Mouse (Mus musculus) midbrain, embryonic 15.5 days (tissue): ENCODE measurements around the gene Avil. TPM values are rescaled to one million over a fixed set of nuclear protein-coding genes. Genes with fewer than 3 reads are reported as not detected.

Experiments used
- ATAC-seq: fragments of 200-750 bp; cut with Nextera tagmentation; replicated peaks from 2 replicates; pipeline ENCODE4 v1.8.0; 2017; ENCODE audit warnings: moderate TSS enrichment
- H3K27ac ChIP-seq: fragments of 300-500 bp; sonication (generic); 2 replicates; pipeline ENCODE4 v1.5.1; 2015; ENCODE audit warnings: mild to moderate bottlenecking, inconsistent platforms
- H3K27me3 ChIP-seq: fragments of 300-500 bp; sonication (generic); replicated peaks from 2 replicates; pipeline ENCODE4 v1.6.1; 2015; ENCODE audit warnings: inconsistent platforms
- H3K36me3 ChIP-seq: fragments of 300-500 bp; sonication (generic); replicated peaks from 2 replicates; pipeline ENCODE4 v1.6.1; 2015; ENCODE audit warnings: inconsistent platforms
- H3K4me1 ChIP-seq: fragments of 300-500 bp; sonication (generic); 2 replicates; pipeline ENCODE4 v1.6.1; 2015; ENCODE audit warnings: inconsistent platforms
- H3K4me2 ChIP-seq: fragments of 300-500 bp; sonication (generic); 2 replicates; pipeline ENCODE4 v1.6.1; 2015; ENCODE audit warnings: inconsistent platforms, mild to moderate bottlenecking, moderate library complexity
- H3K4me3 ChIP-seq: fragments of 300-500 bp; sonication (generic); 2 replicates; pipeline ENCODE4 v1.5.1; 2015; ENCODE audit warnings: mild to moderate bottlenecking, inconsistent platforms
- H3K9ac ChIP-seq: fragments of 300-500 bp; sonication (generic); 2 replicates; pipeline ENCODE4 v1.6.1; 2015; ENCODE audit warnings: mild to moderate bottlenecking, inconsistent platforms
- H3K9me3 ChIP-seq: fragments of 300-500 bp; sonication (generic); 2 replicates; pipeline ENCODE4 v1.6.1; 2016; ENCODE audit warnings: inconsistent platforms
- whole genome bisulfite sequencing: fragments of 180-500 bp; shearing (Covaris S2); methylation state at CpG from one replicate; pipeline ENCODE4 v1.1.7; 2015; ENCODE audit warnings: mixed read lengths; 5-methylcytosine and 5-hydroxymethylcytosine counted together
- polyA plus RNA-seq: library from polyadenylated mRNA; unstranded; fragments of >200 nt; fragmentation: Nextera tagmentation; extraction: Ambion mirVana; gene quantifications from 2 replicates; pipeline ENCODE4 v1.2.1, GENCODE M21; 2015

The Avil gene
- polyA plus RNA-seq, result 2.2 and 3.2 TPM in 2 replicates

DNA sequence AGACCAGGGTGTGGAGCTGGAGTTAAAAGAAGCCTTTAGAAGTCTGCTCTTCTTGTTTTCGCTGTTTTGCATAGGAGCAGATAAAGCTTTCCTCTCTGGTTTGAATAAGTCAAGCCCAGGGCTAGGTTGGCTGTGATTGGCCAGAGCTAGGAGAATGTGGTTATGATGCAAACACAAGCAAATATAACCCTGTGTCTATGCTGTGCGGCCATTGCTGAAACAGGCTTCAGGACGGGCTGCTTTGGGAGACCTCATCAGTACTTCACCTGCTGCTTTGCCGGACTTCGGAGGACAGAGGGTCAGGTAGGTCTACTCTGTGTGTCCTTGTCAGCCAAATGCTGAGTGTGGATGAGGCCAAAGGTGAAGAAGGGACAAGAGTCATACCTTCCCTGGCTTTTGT, at the start of gene Avil:
Gene Avil (plus strand): TSS at position 181 of the 400 bp plus-strand sequence.
- Histone ChIP-seq H3K36me3 (peaks cover 24% of the 10 kb centered on the region), H3K27me3 (no peaks in the 10 kb centered on the region), H3K9me3 (no peaks in the 10 kb centered on the region), H3K27ac (no peak within 1 kb of the TSS), H3K4me2 (no peak within 1 kb of the TSS), H3K4me1 (no peaks in the 10 kb centered on the region), H3K9ac (no peak within 1 kb of the TSS), H3K4me3 (no peak within 1 kb of the TSS)
- 89% methylated on average over 5 of the region's 5 CpGs for WGBS
- ATAC-seq, result 0 out of 2 replicates have a peak, but pooled peaks have one; percentile 32

DNA sequence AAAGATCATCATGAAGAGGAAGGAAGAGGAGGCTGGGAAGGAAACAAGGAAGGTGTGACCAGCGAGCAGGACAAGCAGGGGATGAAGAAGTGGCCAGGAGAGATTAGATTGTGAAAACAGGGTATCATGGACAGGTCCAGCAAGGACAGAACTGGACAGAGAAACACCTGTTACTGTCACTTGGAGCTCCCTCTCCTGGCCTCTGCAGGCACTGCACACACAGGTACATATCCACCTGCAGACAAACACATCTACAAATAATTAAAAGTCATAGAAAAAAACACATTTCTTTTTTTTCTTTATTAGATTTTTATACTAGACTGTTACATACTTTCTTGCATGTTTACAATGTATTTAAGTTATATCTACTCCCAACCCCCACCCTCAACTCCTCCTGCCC, 48.1 kb upstream of the Avil start:
- Histone ChIP-seq H3K9ac (no peak overlapping the region), H3K9me3 (no peaks in the 10 kb centered on the region), H3K36me3 (no peaks in the 10 kb centered on the region), H3K4me2 (no peak overlapping the region), H3K4me1 (peaks cover 8% of the 10 kb centered on the region), H3K27me3 (no peaks in the 10 kb centered on the region), H3K27ac (no peak overlapping the region), H3K4me3 (no peak overlapping the region)
- WGBS, result 93% methylated on average over 1 of the region's 1 CpGs
- no peak for ATAC-seq

GRCm38 (mm10) chr10:126953029-126953471, 47.5 kb upstream of the Avil start:
- no peak overlapping the region for H3K27ac ChIP-seq
- H3K4me3 ChIP-seq, result no peak overlapping the region
- no peak overlapping the region for H3K4me2 ChIP-seq
- H3K27me3 ChIP-seq, result no peaks in the 10 kb centered on the region
- no peaks in the 10 kb centered on the region for H3K9me3 ChIP-seq
- H3K4me1 ChIP-seq, result peaks cover 13% of the 10 kb centered on the region
- no peaks in the 10 kb centered on the region for H3K36me3 ChIP-seq
- ATAC-seq, result no peak
- 90% methylated on average over 3 of the region's 3 CpGs for WGBS
- H3K9ac ChIP-seq, result no peak overlapping the region

DNA sequence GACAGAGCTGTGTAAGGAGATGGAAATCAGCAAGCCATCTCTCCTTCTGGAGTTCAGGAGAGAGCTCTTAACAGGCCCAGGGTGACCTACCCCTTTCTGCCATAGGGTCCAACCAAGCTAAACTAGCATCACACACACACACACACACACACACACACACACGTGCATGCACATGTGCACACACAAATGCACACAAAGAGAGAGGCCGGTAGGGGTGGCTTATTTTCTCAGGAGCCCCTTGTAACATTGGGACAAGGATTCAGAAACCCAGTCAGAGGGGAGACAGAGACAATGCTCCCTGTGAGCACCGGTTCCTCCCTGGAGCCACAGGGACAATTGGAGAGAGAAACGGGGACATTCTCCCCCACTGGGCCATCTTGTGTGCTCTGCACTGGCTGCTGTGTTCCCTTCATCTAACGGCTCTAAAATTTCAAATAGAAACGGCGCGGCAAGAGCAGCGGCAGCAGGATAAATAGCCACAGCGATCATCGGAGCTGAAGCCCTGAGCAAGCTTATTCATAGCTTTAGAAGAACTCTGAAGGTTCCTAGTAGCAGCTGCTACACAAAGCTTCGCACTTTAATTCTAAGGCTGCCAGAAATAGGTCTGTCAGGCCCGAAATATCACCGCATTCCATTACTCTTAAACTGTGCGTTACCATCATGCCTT, 43.7 kb upstream of the Avil start:
- 2% methylated on average over 15 of the region's 15 CpGs for WGBS
- Histone ChIP-seq H3K9me3 (no peaks in the 10 kb centered on the region), H3K4me2 (peak overlapping the region; percentile 46), H3K27ac (peak overlapping the region; percentile 81), H3K27me3 (no peaks in the 10 kb centered on the region), H3K9ac (peak overlapping the region; percentile 15; the same call in 1 of the 2 replicates), H3K4me3 (0 out of 2 replicates have a peak overlapping the region, but pooled peaks have one; percentile 15), H3K4me1 (peaks cover 17% of the 10 kb centered on the region), H3K36me3 (no peaks in the 10 kb centered on the region)
- ATAC-seq, result peak; percentile 46

DNA sequence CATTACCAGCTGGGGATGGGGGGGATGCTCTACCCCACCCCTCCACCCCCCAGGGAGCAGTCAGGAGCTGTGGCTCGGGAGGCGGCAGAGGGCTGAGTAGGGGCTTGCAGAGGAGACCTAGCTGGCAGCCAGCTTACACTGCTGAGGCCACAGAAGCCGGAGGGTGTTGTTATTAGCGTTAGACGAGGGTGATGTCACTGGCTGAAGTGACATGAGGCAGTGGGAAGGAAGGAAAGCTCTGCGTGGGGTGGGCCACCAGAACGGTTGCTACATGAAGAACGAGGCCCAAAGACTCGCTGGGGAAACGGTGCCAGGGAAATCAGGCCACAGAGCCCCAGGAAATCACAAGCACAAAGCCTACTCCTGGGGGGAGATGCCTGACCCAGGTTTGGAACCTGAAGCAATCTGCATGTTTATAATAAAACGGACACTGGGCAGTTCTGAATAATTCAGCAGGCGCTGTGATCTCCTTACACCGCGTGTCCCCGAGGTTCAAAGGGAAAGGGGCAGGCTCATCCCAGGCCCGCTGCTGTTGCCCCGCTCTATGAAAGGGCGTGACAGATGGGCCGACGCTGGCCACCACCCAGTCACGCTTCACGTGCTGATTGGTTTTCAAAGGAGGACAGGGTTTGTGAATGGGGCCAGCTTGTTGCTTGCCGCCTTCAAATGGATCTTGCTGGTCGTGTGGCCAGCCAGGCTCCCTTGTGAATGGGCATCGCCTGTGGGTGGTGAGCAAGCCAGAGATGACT, 43.0 kb upstream of the Avil start:
- H3K36me3 ChIP-seq, result no peaks in the 10 kb centered on the region
- H3K4me3 ChIP-seq, result 0 out of 2 replicates have a peak overlapping the region, but pooled peaks have one; percentile 15
- H3K9ac ChIP-seq, result no peak overlapping the region; the same call in 1 of the 2 replicates
- H3K27me3 ChIP-seq, result no peaks in the 10 kb centered on the region
- H3K9me3 ChIP-seq, result no peaks in the 10 kb centered on the region
- H3K4me1 ChIP-seq, result peaks cover 20% of the 10 kb centered on the region
- peak; percentile 93 for ATAC-seq
- peak overlapping the region; percentile 81 for H3K27ac ChIP-seq
- under 1% methylated on average over 25 of the region's 25 CpGs for WGBS
- H3K4me2 ChIP-seq, result peak overlapping the region; percentile 46

- no peak overlapping the region for H3K4me2 ChIP-seq
- H3K27me3 ChIP-seq, result no peaks in the 10 kb centered on the region
- peaks cover 20% of the 10 kb centered on the region for H3K4me1 ChIP-seq
- no peak overlapping the region for H3K4me3 ChIP-seq
- no peaks in the 10 kb centered on the region for H3K9me3 ChIP-seq
- ATAC-seq, result no peak
- WGBS, result 84% methylated on average over 8 of the region's 8 CpGs
- H3K36me3 ChIP-seq, result no peaks in the 10 kb centered on the region
- no peak overlapping the region for H3K27ac ChIP-seq
- no peak overlapping the region for H3K9ac ChIP-seq
Observed at GRCm38 (mm10) chr10:126960496-126960895, 40.0 kb upstream of the Avil start.

DNA sequence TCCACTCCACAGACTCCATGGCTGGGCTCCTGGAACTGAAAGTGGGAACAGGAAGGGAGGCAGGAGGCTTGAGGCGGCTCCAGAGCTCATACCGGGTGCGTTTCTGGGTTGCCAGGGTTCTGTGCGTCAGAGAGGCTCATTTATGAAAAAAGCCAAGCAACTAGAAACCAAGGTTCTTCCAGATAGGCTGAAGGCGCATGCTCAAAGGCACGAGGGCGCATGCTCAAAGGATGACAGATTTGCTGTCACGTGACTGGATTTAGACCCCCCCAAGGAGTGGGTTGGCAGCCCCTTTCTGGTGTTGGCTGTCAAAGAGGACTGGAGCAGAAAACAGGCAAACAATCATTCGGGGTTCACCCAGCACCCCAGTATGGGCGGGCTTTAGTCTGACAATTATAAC, 38.8 kb upstream of the Avil start:
- Histone ChIP-seq H3K4me3 (no peak overlapping the region), H3K9me3 (no peaks in the 10 kb centered on the region), H3K9ac (no peak overlapping the region), H3K4me2 (no peak overlapping the region), H3K27me3 (no peaks in the 10 kb centered on the region), H3K36me3 (no peaks in the 10 kb centered on the region), H3K4me1 (peaks cover 19% of the 10 kb centered on the region), H3K27ac (no peak overlapping the region)
- no peak for ATAC-seq
- 55% methylated on average over 10 of the region's 10 CpGs for WGBS

DNA sequence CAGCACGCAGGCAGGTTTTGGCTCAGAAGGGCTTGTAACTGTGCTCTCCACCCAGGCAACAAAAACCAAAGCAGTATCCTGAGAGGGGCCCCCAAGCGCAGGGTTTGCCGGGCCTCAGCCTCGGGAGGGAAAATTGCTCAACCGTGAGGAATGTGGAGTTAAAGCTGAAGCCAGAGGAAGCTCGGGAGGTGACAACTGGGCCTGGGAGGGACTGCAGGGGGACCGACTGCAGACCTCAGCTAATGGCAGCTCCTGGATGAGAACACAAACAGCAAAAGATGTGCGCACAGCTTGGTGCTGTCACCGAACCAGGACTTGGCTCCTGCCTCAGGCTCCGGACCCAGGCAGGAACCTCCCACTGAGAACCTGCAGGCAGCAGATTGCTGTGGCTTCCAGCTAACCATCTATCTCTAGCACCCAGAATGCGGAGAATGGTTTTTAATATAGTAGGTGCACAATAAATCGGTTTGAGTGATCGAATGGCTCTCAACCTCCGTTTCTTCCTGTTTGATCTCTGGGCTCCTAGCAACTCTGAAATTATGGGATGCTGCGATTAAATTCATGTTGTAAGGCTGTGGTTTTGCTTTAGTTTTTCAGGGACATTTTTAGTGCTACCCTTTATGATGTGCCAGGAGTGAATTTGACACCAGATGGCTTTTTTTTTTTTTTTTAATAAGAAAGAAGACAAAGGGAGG, 38.1 kb upstream of the Avil start:
- Histone ChIP-seq H3K4me2 (no peak overlapping the region), H3K4me3 (no peak overlapping the region), H3K27ac (no peak overlapping the region), H3K9ac (no peak overlapping the region), H3K4me1 (peaks cover 12% of the 10 kb centered on the region), H3K27me3 (no peaks in the 10 kb centered on the region), H3K36me3 (no peaks in the 10 kb centered on the region), H3K9me3 (no peaks in the 10 kb centered on the region)
- ATAC-seq, result no peak
- WGBS, result 24% methylated on average over 15 of the region's 15 CpGs

DNA sequence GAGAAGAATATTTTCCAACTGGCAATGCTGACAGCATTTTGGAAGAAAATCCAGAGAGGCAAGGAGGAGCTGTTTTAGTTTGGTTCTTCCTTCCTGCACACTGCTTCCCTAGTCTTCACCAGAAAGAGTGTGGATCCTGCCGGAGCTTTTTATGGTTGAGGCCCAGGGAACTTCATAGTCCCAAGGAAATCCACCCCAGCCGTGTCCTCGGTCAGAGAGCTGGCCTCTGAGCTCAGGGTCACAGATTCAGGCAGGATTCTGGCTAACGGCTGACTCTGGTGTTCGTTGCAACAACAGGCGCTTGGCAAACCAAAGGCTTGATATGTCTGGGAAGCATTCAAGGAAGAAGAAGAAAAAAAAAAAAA, 37.6 kb upstream of the Avil start:
- H3K27ac ChIP-seq, result no peak overlapping the region
- no peaks in the 10 kb centered on the region for H3K27me3 ChIP-seq
- H3K36me3 ChIP-seq, result no peaks in the 10 kb centered on the region
- H3K9ac ChIP-seq, result no peak overlapping the region
- no peak overlapping the region for H3K4me3 ChIP-seq
- no peak overlapping the region for H3K4me2 ChIP-seq
- H3K9me3 ChIP-seq, result no peaks in the 10 kb centered on the region
- 47% methylated on average over 6 of the region's 6 CpGs for WGBS
- H3K4me1 ChIP-seq, result peaks cover 7% of the 10 kb centered on the region; the same call in 1 of the 2 replicates
- no peak for ATAC-seq

DNA sequence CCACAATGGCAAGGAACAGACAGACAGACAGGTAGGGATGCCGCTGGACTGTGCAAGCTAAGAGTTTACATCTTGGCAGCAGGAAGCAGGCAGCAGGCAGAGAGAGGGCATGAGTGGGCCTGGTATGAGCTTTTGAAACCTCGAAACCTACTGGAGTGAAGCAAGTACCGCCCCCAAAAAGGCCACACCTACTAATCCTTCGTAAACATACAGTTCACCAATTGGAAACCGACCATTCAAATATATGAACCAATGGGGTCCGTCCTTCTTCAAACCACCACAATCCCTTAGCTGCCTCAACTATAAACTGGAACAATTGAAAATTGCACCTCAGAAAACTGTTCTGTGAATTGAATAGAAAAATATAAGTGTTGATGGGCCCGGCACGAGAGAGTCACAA, 36.7 kb upstream of the Avil start:
- Histone ChIP-seq H3K27ac (no peak overlapping the region), H3K4me1 (0 out of 2 replicates have a peak, but pooled peaks cover 7% of the 10 kb centered on the region), H3K4me2 (no peak overlapping the region), H3K27me3 (no peaks in the 10 kb centered on the region), H3K36me3 (no peaks in the 10 kb centered on the region), H3K4me3 (no peak overlapping the region), H3K9me3 (no peaks in the 10 kb centered on the region), H3K9ac (no peak overlapping the region)
- 87% methylated on average over 8 of the region's 8 CpGs for WGBS
- ATAC-seq, result no peak

DNA sequence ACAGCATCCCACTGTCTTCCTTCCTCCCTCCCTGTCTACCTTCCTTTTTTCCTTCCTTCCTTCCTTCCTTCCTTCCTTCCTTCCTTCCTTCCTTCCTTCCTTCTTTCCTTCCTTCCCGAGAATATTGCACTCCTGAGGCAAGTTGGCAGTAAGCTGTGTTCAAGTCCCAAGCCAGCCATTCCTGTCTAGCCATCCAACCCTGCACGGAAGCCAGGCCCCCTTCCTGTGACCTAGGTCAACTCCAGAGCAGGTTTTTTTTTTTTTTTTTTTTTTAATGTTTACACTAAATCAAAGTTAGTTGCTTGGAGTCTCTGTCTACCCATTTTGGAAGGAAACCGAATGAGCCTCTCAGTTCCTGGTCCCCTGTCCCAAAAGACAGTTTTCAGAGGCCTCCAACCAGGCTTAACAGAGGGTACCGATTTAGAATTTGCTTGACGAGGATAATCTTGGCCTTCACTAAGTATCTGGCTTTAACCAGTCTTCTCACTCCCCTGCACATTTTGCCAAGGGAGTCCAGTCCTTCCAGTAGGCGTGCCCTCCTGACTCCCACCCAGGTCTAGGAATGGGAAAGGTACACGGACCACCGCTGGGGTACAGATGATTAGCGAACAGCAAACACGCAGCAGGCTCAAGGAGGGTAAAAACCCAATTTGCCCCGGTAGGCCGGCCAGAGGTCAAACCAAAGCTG, 29.0 kb upstream of the Avil start:
- H3K4me1 ChIP-seq, result peaks cover 10% of the 10 kb centered on the region
- WGBS, result 12% methylated on average over 12 of the region's 12 CpGs
- H3K27me3 ChIP-seq, result 0 out of 2 replicates have a peak, but pooled peaks cover 3% of the 10 kb centered on the region
- peak overlapping the region; percentile 3; the same call in 1 of the 2 replicates for H3K4me2 ChIP-seq
- no peak overlapping the region for H3K9ac ChIP-seq
- H3K36me3 ChIP-seq, result no peaks in the 10 kb centered on the region
- 0 out of 2 replicates have a peak, but pooled peaks have one; percentile 20 for ATAC-seq
- H3K9me3 ChIP-seq, result no peaks in the 10 kb centered on the region
- H3K27ac ChIP-seq, result no peak overlapping the region
- no peak overlapping the region for H3K4me3 ChIP-seq
